Mouse (Mus musculus): ENCODE results near the gene Abcb9. TPM values are rescaled to one million over a fixed set of nuclear protein-coding genes. Genes with fewer than 3 reads are reported as not detected.

The Abcb9 gene
- polyA plus RNA-seq, 1 experiment: 0.46 TPM

DNA sequence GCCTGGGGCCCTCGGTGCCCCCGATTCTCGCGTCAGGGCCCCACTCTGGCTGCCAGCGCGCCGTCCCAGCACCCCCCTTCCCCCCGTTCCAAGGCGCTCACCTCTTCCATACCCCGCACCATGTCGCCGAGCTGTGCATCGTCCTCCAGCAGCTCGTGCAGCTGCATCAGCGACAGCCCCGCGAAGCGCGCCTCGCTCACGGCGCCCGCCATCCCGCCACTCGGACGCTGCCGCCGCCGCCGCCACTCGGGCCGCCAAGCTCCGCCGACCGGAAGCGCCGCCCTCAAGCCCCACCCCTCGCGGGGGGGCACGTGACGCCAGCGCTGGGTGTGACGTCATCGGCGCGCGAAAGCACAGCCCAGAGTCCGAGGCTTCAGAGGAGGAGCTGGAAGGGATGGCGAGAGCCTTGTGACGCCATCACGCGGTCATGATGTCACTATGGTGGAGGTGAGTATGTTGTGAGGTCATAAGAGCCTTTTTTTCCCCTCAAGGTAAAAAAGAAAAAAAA lies 63.5 kb downstream of the Abcb9 start, which contains the start of gene Vps37b:
Gene Vps37b, minus strand, starts transcription at position 270 of the 508 bp plus-strand sequence.
- Histone ChIP-seq H3K27me3 (ENCODE audit: control insufficient read depth, insufficient read depth, insufficient read length) (no peaks in the 10 kb centered on the region), H3K36me3 (ENCODE audit: control insufficient read depth, insufficient read depth) (peaks cover 8% of the 10 kb centered on the region), H3K79me2 (ENCODE audit: control insufficient read depth, insufficient read depth) (peaks cover 52% of the 10 kb centered on the region), H3ac (ENCODE audit: control insufficient read depth, insufficient read length, low read depth) (peak within 1 kb of the TSS; percentile 74), H3K79me3 (ENCODE audit: low read depth) (peaks cover 49% of the 10 kb centered on the region), H3K4me3 (ENCODE audit: insufficient read depth, poor library complexity, severe bottlenecking) (peak within 1 kb of the TSS; percentile 96)
- TF ChIP-seq CEBPB (IDR thresholded peaks at IDR 0.05; ENCODE audit: low read depth) (no peak), USF1 (IDR thresholded peaks at IDR 0.05; ENCODE audit: low read depth) (peak; percentile 91), CTCF (IDR thresholded peaks at IDR 0.05; ENCODE audit: control insufficient read depth, insufficient read depth, insufficient read length) (no peak), MYOG (IDR thresholded peaks at IDR 0.05; ENCODE audit: control insufficient read depth, extremely low read depth, insufficient read length) (no peak), MYOD1 (IDR thresholded peaks at IDR 0.05; ENCODE audit: control insufficient read depth, insufficient read length, low read depth) (no peak), MAX (IDR thresholded peaks at IDR 0.05) (peak; percentile 14), FOSL1 (IDR thresholded peaks at IDR 0.05; ENCODE audit: insufficient read depth, low read length, poor library complexity, severe bottlenecking) (no peak)

DNA sequence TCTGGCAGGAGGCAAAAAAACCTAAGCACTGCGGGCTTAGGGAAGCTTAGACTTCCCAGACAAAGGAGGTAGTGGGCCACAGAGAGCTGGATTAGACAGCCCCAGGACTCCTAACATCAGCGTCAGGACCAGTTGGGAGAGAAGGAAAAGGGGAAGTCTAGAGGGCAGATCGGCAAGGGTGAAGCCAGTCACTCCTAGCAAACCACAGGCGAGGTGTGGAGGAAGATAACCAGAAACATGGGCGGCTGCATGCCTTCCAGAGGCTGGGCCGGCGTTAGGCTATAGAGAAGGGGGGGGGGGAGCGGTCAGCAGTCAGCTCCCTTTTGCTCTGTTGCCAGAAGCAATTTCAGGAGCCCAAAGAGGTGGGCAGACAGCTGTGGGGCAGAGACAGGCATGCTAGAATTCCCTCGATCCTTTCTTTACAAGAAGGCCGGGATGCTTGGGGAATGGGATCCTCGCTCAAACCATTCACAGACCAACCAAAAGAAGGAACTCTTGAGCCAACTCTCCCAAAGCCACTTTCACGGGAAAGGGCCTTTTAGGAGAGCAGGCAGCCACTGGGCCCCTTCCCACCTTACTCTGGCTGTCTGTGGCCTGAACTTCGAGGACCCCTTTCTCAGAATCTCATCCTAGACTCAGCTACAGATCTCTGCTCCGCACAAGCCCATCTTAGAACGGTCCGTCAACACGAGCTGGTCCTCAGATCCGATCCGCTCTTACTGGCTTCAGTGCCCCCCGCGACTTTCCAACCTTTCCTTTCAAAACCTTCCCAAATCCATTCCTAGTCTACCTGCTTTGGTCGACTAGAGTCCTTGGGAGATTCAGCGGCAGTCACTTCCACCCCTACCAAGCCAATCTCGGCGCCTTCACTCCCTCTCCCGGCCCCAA lies 64.3 kb downstream of the Abcb9 start:
- H3K4me3 ChIP-seq (ENCODE audit: insufficient read depth, poor library complexity, severe bottlenecking): peak overlapping the region; percentile 96
- H3ac ChIP-seq (ENCODE audit: control insufficient read depth, insufficient read length, low read depth): peak overlapping the region; percentile 74
- no peaks in the 10 kb centered on the region for H3K27me3 ChIP-seq (ENCODE audit: control insufficient read depth, insufficient read depth, insufficient read length)
- H3K79me3 ChIP-seq (ENCODE audit: low read depth): peaks cover 56% of the 10 kb centered on the region
- H3K79me2 ChIP-seq (ENCODE audit: control insufficient read depth, insufficient read depth): peaks cover 59% of the 10 kb centered on the region
- H3K36me3 ChIP-seq (ENCODE audit: control insufficient read depth, insufficient read depth): peaks cover 14% of the 10 kb centered on the region
- TF ChIP-seq MYOD1 (IDR thresholded peaks at IDR 0.05; ENCODE audit: control insufficient read depth, insufficient read length, low read depth) (no peak), CEBPB (IDR thresholded peaks at IDR 0.05; ENCODE audit: low read depth) (no peak), MYOG (IDR thresholded peaks at IDR 0.05; ENCODE audit: control insufficient read depth, extremely low read depth, insufficient read length) (no peak), FOSL1 (IDR thresholded peaks at IDR 0.05; ENCODE audit: insufficient read depth, low read length, poor library complexity, severe bottlenecking) (no peak), MAX (IDR thresholded peaks at IDR 0.05) (no peak), CTCF (IDR thresholded peaks at IDR 0.05; ENCODE audit: control insufficient read depth, insufficient read depth, insufficient read length) (no peak), USF1 (IDR thresholded peaks at IDR 0.05; ENCODE audit: low read depth) (no peak)

DNA sequence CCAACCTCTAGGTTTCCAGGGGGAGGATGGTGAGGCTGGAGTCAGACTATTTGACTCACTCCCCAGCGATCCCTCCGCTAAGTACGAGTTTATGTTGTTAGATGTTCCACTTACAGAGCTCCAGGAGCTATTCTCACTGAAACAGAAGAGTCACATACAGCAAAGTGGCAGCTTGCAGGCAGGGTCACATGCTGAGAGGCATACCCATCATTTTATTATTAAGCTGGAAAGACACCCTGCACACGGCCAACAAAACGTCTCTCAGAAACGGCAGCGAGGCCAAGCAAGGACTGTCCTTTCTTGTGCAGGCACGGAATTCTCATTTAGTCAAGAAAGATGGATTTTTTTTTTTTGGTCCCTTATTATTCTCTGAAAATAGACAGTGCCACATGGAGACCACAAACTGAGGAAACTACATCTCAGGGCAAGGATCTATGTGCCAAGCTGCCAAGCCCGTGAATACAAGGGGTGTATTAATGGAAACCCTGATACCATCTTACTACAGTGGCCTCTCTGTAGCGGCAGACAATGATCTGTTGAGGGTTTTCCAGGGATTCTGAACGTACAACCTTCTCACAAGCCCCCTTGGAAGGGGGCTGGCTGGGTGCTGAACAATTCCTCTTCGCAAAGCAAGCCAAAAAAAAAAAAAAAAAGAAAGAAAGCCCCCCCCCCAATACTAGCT lies 65.1 kb downstream of the Abcb9 start:
- peak overlapping the region; percentile 96 for H3K4me3 ChIP-seq (ENCODE audit: insufficient read depth, poor library complexity, severe bottlenecking)
- peaks cover 18% of the 10 kb centered on the region for H3K36me3 ChIP-seq (ENCODE audit: control insufficient read depth, insufficient read depth)
- peaks cover 64% of the 10 kb centered on the region for H3K79me3 ChIP-seq (ENCODE audit: low read depth)
- TF ChIP-seq USF1 (IDR thresholded peaks at IDR 0.05; ENCODE audit: low read depth) (no peak), MYOD1 (IDR thresholded peaks at IDR 0.05; ENCODE audit: control insufficient read depth, insufficient read length, low read depth) (no peak), MAX (IDR thresholded peaks at IDR 0.05) (no peak), CTCF (IDR thresholded peaks at IDR 0.05; ENCODE audit: control insufficient read depth, insufficient read depth, insufficient read length) (no peak)
- peak overlapping the region; percentile 74 for H3ac ChIP-seq (ENCODE audit: control insufficient read depth, insufficient read length, low read depth)
- no peaks in the 10 kb centered on the region for H3K27me3 ChIP-seq (ENCODE audit: control insufficient read depth, insufficient read depth, insufficient read length)
- H3K79me2 ChIP-seq (ENCODE audit: control insufficient read depth, insufficient read depth): peaks cover 67% of the 10 kb centered on the region

DNA sequence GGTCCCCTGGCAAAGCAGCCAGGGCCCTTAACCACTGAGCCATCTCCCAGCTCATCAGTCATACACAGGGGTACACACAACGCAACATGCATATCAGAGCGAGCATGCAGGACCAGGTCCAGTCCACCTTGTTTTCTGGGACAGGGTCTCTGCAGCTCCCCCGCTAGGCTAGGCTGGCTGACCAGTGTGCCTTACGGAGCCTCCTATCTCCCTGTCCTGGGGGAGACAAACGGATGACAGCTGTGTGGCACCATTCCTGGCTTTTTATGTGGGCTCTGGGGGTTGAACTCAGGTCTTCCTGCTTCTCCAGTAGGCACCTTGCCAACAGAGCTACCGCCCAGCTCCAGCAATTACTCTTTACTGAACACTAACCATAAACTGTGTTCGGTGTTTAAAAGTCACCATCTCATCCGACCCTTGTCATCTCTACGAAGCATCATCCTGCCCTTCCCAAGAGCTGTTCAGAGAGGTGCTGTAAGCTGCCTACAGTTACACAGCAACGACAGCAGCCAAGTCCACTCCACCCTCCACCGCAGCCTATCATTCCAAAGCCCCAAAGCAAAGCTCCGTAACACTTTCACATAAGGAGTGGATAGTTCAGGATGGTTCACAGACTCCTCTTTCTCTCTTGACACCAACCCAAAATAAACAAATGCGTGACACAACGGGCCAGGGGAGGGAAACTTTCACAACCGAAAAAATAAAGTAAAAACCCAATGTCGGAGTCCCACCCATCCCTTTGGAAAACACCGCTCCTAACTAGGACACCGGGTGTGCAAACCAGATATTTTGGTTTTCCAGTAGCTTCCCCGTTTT lies 66.2 kb downstream of the Abcb9 start:
- TF ChIP-seq FOSL1 (IDR thresholded peaks at IDR 0.05; ENCODE audit: insufficient read depth, low read length, poor library complexity, severe bottlenecking) (no peak), USF1 (IDR thresholded peaks at IDR 0.05; ENCODE audit: low read depth) (no peak), MAX (IDR thresholded peaks at IDR 0.05) (no peak), CTCF (IDR thresholded peaks at IDR 0.05; ENCODE audit: control insufficient read depth, insufficient read depth, insufficient read length) (no peak), MYOG (IDR thresholded peaks at IDR 0.05; ENCODE audit: control insufficient read depth, extremely low read depth, insufficient read length) (no peak), CEBPB (IDR thresholded peaks at IDR 0.05; ENCODE audit: low read depth) (no peak), MYOD1 (IDR thresholded peaks at IDR 0.05; ENCODE audit: control insufficient read depth, insufficient read length, low read depth) (no peak)
- H3K27me3 ChIP-seq (ENCODE audit: control insufficient read depth, insufficient read depth, insufficient read length): no peaks in the 10 kb centered on the region

DNA sequence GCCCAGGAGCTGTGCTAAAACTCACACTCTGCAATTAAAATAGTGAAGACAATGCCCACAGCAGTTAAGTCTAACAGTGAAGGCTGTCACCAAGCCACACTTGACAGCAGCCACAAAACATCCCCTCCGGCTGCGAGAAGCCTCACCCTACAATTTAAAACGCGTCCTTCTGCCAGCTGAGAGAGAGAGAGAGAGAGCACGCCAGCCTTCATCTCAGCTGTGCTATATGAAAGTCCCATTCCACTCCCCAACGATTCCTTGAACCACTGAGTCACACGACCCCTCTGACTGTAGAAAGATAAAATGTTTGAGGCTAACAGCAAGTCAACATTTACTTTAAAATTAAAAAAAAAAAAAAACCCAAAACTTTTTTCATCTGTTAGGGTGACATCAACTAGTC lies 66.9 kb downstream of the Abcb9 start:
- H3K36me3 ChIP-seq (ENCODE audit: control insufficient read depth, insufficient read depth): peaks cover 18% of the 10 kb centered on the region
- no peaks in the 10 kb centered on the region for H3K27me3 ChIP-seq (ENCODE audit: control insufficient read depth, insufficient read depth, insufficient read length)
- no peak overlapping the region for H3K4me3 ChIP-seq (ENCODE audit: insufficient read depth, poor library complexity, severe bottlenecking)
- no peak overlapping the region for H3ac ChIP-seq (ENCODE audit: control insufficient read depth, insufficient read length, low read depth)
- H3K79me3 ChIP-seq (ENCODE audit: low read depth): peaks cover 82% of the 10 kb centered on the region
- peaks cover 85% of the 10 kb centered on the region for H3K79me2 ChIP-seq (ENCODE audit: control insufficient read depth, insufficient read depth)
- TF ChIP-seq MYOG (IDR thresholded peaks at IDR 0.05; ENCODE audit: control insufficient read depth, extremely low read depth, insufficient read length): no peak
- no peak for TF ChIP-seq USF1 (IDR thresholded peaks at IDR 0.05; ENCODE audit: low read depth)
- no peak for TF ChIP-seq MYOD1 (IDR thresholded peaks at IDR 0.05; ENCODE audit: control insufficient read depth, insufficient read length, low read depth)
- no peak for TF ChIP-seq CTCF (IDR thresholded peaks at IDR 0.05; ENCODE audit: control insufficient read depth, insufficient read depth, insufficient read length)
- TF ChIP-seq MAX (IDR thresholded peaks at IDR 0.05): no peak
- TF ChIP-seq CEBPB (IDR thresholded peaks at IDR 0.05; ENCODE audit: low read depth): no peak
- no peak for TF ChIP-seq FOSL1 (IDR thresholded peaks at IDR 0.05; ENCODE audit: insufficient read depth, low read length, poor library complexity, severe bottlenecking)

More for the DNA sequence above, 66.2 kb downstream of the Abcb9 start:
- Histone ChIP-seq H3ac (ENCODE audit: control insufficient read depth, insufficient read length, low read depth) (no peak overlapping the region), H3K79me2 (ENCODE audit: control insufficient read depth, insufficient read depth) (peaks cover 78% of the 10 kb centered on the region), H3K79me3 (ENCODE audit: low read depth) (peaks cover 75% of the 10 kb centered on the region), H3K36me3 (ENCODE audit: control insufficient read depth, insufficient read depth) (peaks cover 18% of the 10 kb centered on the region), H3K4me3 (ENCODE audit: insufficient read depth, poor library complexity, severe bottlenecking) (no peak overlapping the region)

Measured in C2C12 (cell line).